Mouse (Mus musculus) megakaryocyte, embryonic 14.5 days (primary cell): ENCODE measurements around the gene Fbxo6.

Experiments used
- FLI1 ChIP-seq: IDR thresholded peaks from 2 replicates; pipeline ENCODE4 v1.6.1; 2012; ENCODE audit warnings: low read length, inconsistent platforms, mixed read lengths
- GATA1 ChIP-seq: IDR thresholded peaks from 3 replicates; pipeline ENCODE4 v1.6.1; 2012; ENCODE audit warnings: mixed read lengths, low read length, inconsistent platforms, borderline replicate concordance

DNA sequence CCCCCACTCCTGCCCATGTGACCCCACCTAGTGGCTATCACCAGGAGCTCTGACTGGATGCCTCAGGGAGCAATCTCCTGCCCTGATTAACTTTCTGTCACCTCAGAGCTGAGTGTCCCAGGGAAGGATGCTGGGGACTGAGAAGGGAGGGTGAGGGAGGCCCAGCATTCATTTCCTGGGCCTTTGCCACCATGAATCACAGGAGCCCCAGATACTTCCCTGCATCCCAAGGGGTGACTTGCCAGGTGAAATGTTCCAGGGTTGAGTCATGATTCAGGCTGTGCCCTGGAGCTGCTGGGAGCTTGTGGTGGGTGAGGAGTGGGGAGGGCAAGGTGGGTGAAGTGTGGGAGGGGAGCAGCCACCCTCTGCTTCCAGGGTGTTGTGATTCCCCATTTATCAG lies 25.8 kb upstream of the Fbxo6 start:
- TF ChIP-seq GATA1: no peak
- no peak for TF ChIP-seq FLI1
